In genomic region chr2:181918501-181918900, GRCm38 (mm10) we compare ENCODE assay signal across 8 mouse cellular contexts. TPM values are rescaled to one million over a fixed set of nuclear protein-coding genes. Genes with fewer than 3 reads are reported as not detected.
DNase-seq lines count a peak whose midpoint lies in the region; ATAC-seq and TF ChIP-seq lines count a peak whose summit lies in the region.

No protein-coding gene starts in this region.

- no peak for TF ChIP-seq POLR2A in thymus, adult 2 months (IDR thresholded peaks at IDR 0.05; ENCODE audit: control insufficient read depth, extremely low read depth, insufficient read depth, low read length, poor library complexity)

- no peaks in the 10 kb centered on the region for H3K4me1 ChIP-seq in thymus, adult 2 months (replicated peaks; ENCODE audit: control insufficient read depth, insufficient read depth, low read length)
- H3K4me1 ChIP-seq in embryonic facial prominence, embryonic 15.5 days = no peaks in the 10 kb centered on the region

- DNase-seq in gastrocnemius, postnatal 10 days = peak; percentile 31
- DNase-seq in gastrocnemius, postnatal 25 days = no peak
- peak; percentile 17 for DNase-seq in thymus, adult 2 months
- no peak for DNase-seq in thymus, adult 18-20 months
- peak; percentile 54 for DNase-seq in naive thymus-derived CD4-positive, alpha-beta T cell, adult 2 months (ENCODE audit: low read depth)

- H3K9me3 ChIP-seq in embryonic facial prominence, embryonic 15.5 days (replicated peaks) = no peaks in the 10 kb centered on the region

- H3K36me3 ChIP-seq in thymus, adult 2 months (ENCODE audit: control insufficient read depth, insufficient read depth, low read length) = no peaks in the 10 kb centered on the region
- no peaks in the 10 kb centered on the region for H3K36me3 ChIP-seq in embryonic facial prominence, embryonic 15.5 days

- no peak for TF ChIP-seq CTCF in thymus, adult 2 months (IDR thresholded peaks at IDR 0.05; ENCODE audit: borderline replicate concordance, control insufficient read depth, extremely low read depth, insufficient read depth, low read length, poor library complexity)

- no peak overlapping the region for H3K9ac ChIP-seq in embryonic facial prominence, embryonic 15.5 days

- no peak overlapping the region for H3K27ac ChIP-seq in thymus, adult 2 months (ENCODE audit: control insufficient read depth, insufficient read depth, low read length)
- H3K27ac ChIP-seq in embryonic facial prominence, embryonic 15.5 days (replicated peaks) = no peak overlapping the region

- H3K27me3 ChIP-seq in thymus, adult 2 months (ENCODE audit: control insufficient read depth, insufficient read depth, low read length) = no peaks in the 10 kb centered on the region
- no peaks in the 10 kb centered on the region for H3K27me3 ChIP-seq in embryonic facial prominence, embryonic 15.5 days

- WGBS in thymus, adult 2 months = 56% methylated on average over 3 of the region's 3 CpGs
- 43% methylated on average over 3 of the region's 3 CpGs for WGBS in embryonic facial prominence, embryonic 15.5 days

- no peak overlapping the region for H3K4me2 ChIP-seq in embryonic facial prominence, embryonic 15.5 days (replicated peaks)

- ATAC-seq in embryonic facial prominence, embryonic 15.5 days (ENCODE audit: insufficient number of reproducible peaks, low FRiP score, low TSS enrichment, low read depth) = peak; percentile 90
- ATAC-seq in inflammation-experienced regulatory T-cells, adult 6 months = peak; percentile 38
- no peak for ATAC-seq in activated CD4-positive, CD25-positive, alpha-beta regulatory T cell, adult 4 months

- no peak overlapping the region for H3K4me3 ChIP-seq in thymus, adult 2 months (ENCODE audit: control insufficient read depth, insufficient read depth, low read length)
- no peak overlapping the region for H3K4me3 ChIP-seq in embryonic facial prominence, embryonic 15.5 days (replicated peaks)

RNA-seq across cellular contexts. Expression of gene Polr3k, which starts 54.4 kb away (rescaled TPM):
- total RNA-seq in gastrocnemius, postnatal 10 days (2021) = 10 to 100 TPM; 11.2 to 11.4 TPM
- 1 to 10 TPM; 8.7 to 9.8 TPM for total RNA-seq in gastrocnemius, postnatal 25 days (2021)
- polyA plus RNA-seq in thymus, adult 2 months (2012; rRNA removed) = 9.1 and 11.7 TPM in 2 replicates
- polyA plus RNA-seq in embryonic facial prominence, embryonic 15.5 days (2015; fragmentation: Nextera tagmentation; extraction: Ambion mirVana) = 59.5 and 62.8 TPM in 2 replicates
- 10 to 100 TPM; 54.0 to 90.7 (median 61.8) TPM for polyA plus RNA-seq in inflammation-experienced regulatory T-cells, adult 6 months (2017; shearing (Covaris generic))
- polyA plus RNA-seq in activated CD4-positive, CD25-positive, alpha-beta regulatory T cell, adult 4 months (2017; shearing (Covaris generic)) = 10 to 100 TPM; 61.8 to 80.2 TPM

Comparison
In these comparisons a context has a peak if more than half of its experiments do, and no peak if none do; other contexts are left out.
1. DNase-seq: peak in gastrocnemius, postnatal 10 days (single experiment), thymus, adult 2 months (single experiment) and naive thymus-derived CD4-positive, alpha-beta T cell, adult 2 months (single experiment); none in gastrocnemius, postnatal 25 days (single experiment) and thymus, adult 18-20 months (0 of 2).